Mouse (Mus musculus) T-helper 1 cell (primary cell): Measurements from ENCODE around the gene Cyld.
"Not testable (repeated sequence)": the region's sequence is repeated elsewhere in the genome, so short reads cannot be mapped to it uniquely, and the experiment has no call there.

Experiments used
- in situ Hi-C: fragments of 300-600 bp; cut with MboI, MseI; formaldehyde crosslinking; loops from one replicate; pipeline ENCODE4 v1.15.1; 2025; ENCODE audit warnings: high pct_unique_total_duplicates

Cyld gene

GRCm38 (mm10) chr8:88696721-88697641, at the start of gene Cyld:
Gene Cyld, plus strand, starts transcription at chr8:88697028.
- in situ Hi-C loops, result loop anchor here (10.0 kb wide), 1 partner anchor 422 kb away; the partner anchor contains the start of gene Adcy7

GRCm38 (mm10) chr8:88648322-88648721, 48.5 kb upstream of the Cyld start:
- in situ Hi-C loops, result no loop called here

GRCm38 (mm10) chr8:88650016-88650708, 46.7 kb upstream of the Cyld start:
- in situ Hi-C loops, result no loop called here

- in situ Hi-C loops, result not testable (repeated sequence)
Observed at GRCm38 (mm10) chr8:88651122-88651521, 45.7 kb upstream of the Cyld start.

GRCm38 (mm10) chr8:88655334-88655733, 41.5 kb upstream of the Cyld start:
- in situ Hi-C loops, result no loop called here

- in situ Hi-C loops, result no loop called here
Observed at GRCm38 (mm10) chr8:88659873-88660272, 37.0 kb upstream of the Cyld start.

GRCm38 (mm10) chr8:88662401-88662821, 34.4 kb upstream of the Cyld start:
- in situ Hi-C loops, result no loop called here

GRCm38 (mm10) chr8:88664121-88664520, 32.7 kb upstream of the Cyld start:
- in situ Hi-C loops, result no loop called here

GRCm38 (mm10) chr8:88664947-88665346, 31.9 kb upstream of the Cyld start:
- in situ Hi-C loops, result no loop called here

- in situ Hi-C loops, result no loop called here
Observed at GRCm38 (mm10) chr8:88666435-88666834, 30.4 kb upstream of the Cyld start.

GRCm38 (mm10) chr8:88668400-88669086, 28.3 kb upstream of the Cyld start:
- in situ Hi-C loops, result no loop called here

- in situ Hi-C loops, result no loop called here
Observed at GRCm38 (mm10) chr8:88670782-88671181, 26.0 kb upstream of the Cyld start.

GRCm38 (mm10) chr8:88671575-88671974, 25.3 kb upstream of the Cyld start:
- in situ Hi-C loops, result no loop called here

- in situ Hi-C loops, result no loop called here
Observed at GRCm38 (mm10) chr8:88673859-88674258, 23.0 kb upstream of the Cyld start.

GRCm38 (mm10) chr8:88675372-88676165, 21.3 kb upstream of the Cyld start:
- in situ Hi-C loops, result no loop called here

GRCm38 (mm10) chr8:88677071-88677470, 19.8 kb upstream of the Cyld start:
- in situ Hi-C loops, result no loop called here

GRCm38 (mm10) chr8:88680566-88680965, 16.3 kb upstream of the Cyld start:
- in situ Hi-C loops, result no loop called here

GRCm38 (mm10) chr8:88681046-88681445, 15.8 kb upstream of the Cyld start:
- in situ Hi-C loops, result no loop called here

- in situ Hi-C loops, result no loop called here
Observed at GRCm38 (mm10) chr8:88683656-88684289, 13.1 kb upstream of the Cyld start.

- in situ Hi-C loops, result no loop called here
Observed at GRCm38 (mm10) chr8:88686226-88686905, 10.5 kb upstream of the Cyld start.
